Mouse (Mus musculus): ENCODE measurements at regions not wholly inside any gene's neighbourhood (a gene's known extent, or its start where the extent isn't known, plus 50 kb on each side); places are given as distances from the start of the nearest gene placed in this dataset.
A peak's percentile ranks its signal among the peaks of the same experiment; 100 is the strongest.
"Not testable (repeated sequence)": the region's sequence is repeated elsewhere in the genome, so short reads cannot be mapped to it uniquely, and the experiment has no call there.

GRCm38 (mm10) chr5:50195993-50196392, 137.2 kb upstream of the Adgra3 start:
- 54% methylated on average over 3 of the region's 3 CpGs for WGBS
- no peak overlapping the region for H3K4me3 ChIP-seq
- peak overlapping the region; percentile 60 for H3K27ac ChIP-seq
- peaks cover 5% of the 10 kb centered on the region; the same call in 1 of the 2 replicates for H3K4me1 ChIP-seq
- no peak overlapping the region for H3K4me2 ChIP-seq (replicated peaks)
- peak; percentile 52; the same call in 1 of the 2 replicates for ATAC-seq (ENCODE audit: insufficient number of reproducible peaks, insufficient read depth, low FRiP score, low TSS enrichment)
- no peak overlapping the region for H3K9ac ChIP-seq
- no peaks in the 10 kb centered on the region for H3K36me3 ChIP-seq
- H3K27me3 ChIP-seq: no peaks in the 10 kb centered on the region
- no peaks in the 10 kb centered on the region for H3K9me3 ChIP-seq

- H3K27me3 ChIP-seq: no peaks in the 10 kb centered on the region
- no peak for ATAC-seq (ENCODE audit: insufficient number of reproducible peaks, insufficient read depth, low FRiP score, low TSS enrichment)
- no peak overlapping the region for H3K9ac ChIP-seq
- no peaks in the 10 kb centered on the region for H3K4me1 ChIP-seq
- H3K4me2 ChIP-seq (replicated peaks): no peak overlapping the region
- H3K4me3 ChIP-seq: no peak overlapping the region
- no peak overlapping the region for H3K27ac ChIP-seq
- H3K9me3 ChIP-seq: 0 out of 2 replicates have a peak, but pooled peaks cover 3% of the 10 kb centered on the region
- no peaks in the 10 kb centered on the region for H3K36me3 ChIP-seq
Measured at GRCm38 (mm10) chr5:50189394-50189793, 130.6 kb upstream of the Adgra3 start.

GRCm38 (mm10) chr5:50182721-50183120, 123.9 kb upstream of the Adgra3 start:
- WGBS: 85% methylated on average over 6 of the region's 6 CpGs

GRCm38 (mm10) chr5:50156557-50156956, 97.8 kb upstream of the Adgra3 start:
- H3K36me3 ChIP-seq: no peaks in the 10 kb centered on the region
- H3K4me2 ChIP-seq (replicated peaks): no peak overlapping the region
- H3K4me3 ChIP-seq: no peak overlapping the region
- H3K27ac ChIP-seq: no peak overlapping the region
- no peak for ATAC-seq (ENCODE audit: insufficient number of reproducible peaks, insufficient read depth, low FRiP score, low TSS enrichment)
- H3K4me1 ChIP-seq: no peaks in the 10 kb centered on the region
- H3K27me3 ChIP-seq: no peaks in the 10 kb centered on the region
- no peak overlapping the region for H3K9ac ChIP-seq
- WGBS: 59% methylated on average over 1 of the region's 1 CpGs
- no peaks in the 10 kb centered on the region for H3K9me3 ChIP-seq

More at GRCm38 (mm10) chr5:50182721-50183120, 123.9 kb upstream of the Adgra3 start:
- H3K4me2 ChIP-seq (replicated peaks): no peak overlapping the region
- H3K36me3 ChIP-seq: no peaks in the 10 kb centered on the region
- no peaks in the 10 kb centered on the region for H3K27me3 ChIP-seq
- H3K9ac ChIP-seq: no peak overlapping the region
- H3K27ac ChIP-seq: no peak overlapping the region
- 0 out of 2 replicates have a peak, but pooled peaks cover 2% of the 10 kb centered on the region for H3K4me1 ChIP-seq
- H3K9me3 ChIP-seq: 0 out of 2 replicates have a peak, but pooled peaks cover 3% of the 10 kb centered on the region
- H3K4me3 ChIP-seq: no peak overlapping the region
- no peak for ATAC-seq (ENCODE audit: insufficient number of reproducible peaks, insufficient read depth, low FRiP score, low TSS enrichment)

GRCm38 (mm10) chr5:50155170-50155860, 96.5 kb upstream of the Adgra3 start:
- H3K4me3 ChIP-seq; H3K4me1 ChIP-seq; H3K36me3 ChIP-seq; H3K27me3 ChIP-seq; H3K9me3 ChIP-seq; H3K9ac ChIP-seq; ATAC-seq (ENCODE audit: insufficient number of reproducible peaks, insufficient read depth, low FRiP score, low TSS enrichment); H3K27ac ChIP-seq; H3K4me2 ChIP-seq (replicated peaks): not testable (repeated sequence)
- WGBS: 89% methylated on average over 2 of the region's 2 CpGs

- Histone ChIP-seq H3K4me3 (no peak overlapping the region), H3K9me3 (no peaks in the 10 kb centered on the region), H3K4me2 (replicated peaks) (no peak overlapping the region), H3K9ac (no peak overlapping the region), H3K27ac (no peak overlapping the region), H3K4me1 (no peaks in the 10 kb centered on the region), H3K27me3 (no peaks in the 10 kb centered on the region), H3K36me3 (no peaks in the 10 kb centered on the region)
- 67% methylated on average over 3 of the region's 3 CpGs for WGBS
- ATAC-seq (ENCODE audit: insufficient number of reproducible peaks, insufficient read depth, low FRiP score, low TSS enrichment): no peak
Measured at GRCm38 (mm10) chr5:50146926-50147325, 88.1 kb upstream of the Adgra3 start.

GRCm38 (mm10) chr5:50145458-50146083, 86.8 kb upstream of the Adgra3 start:
- 72% methylated on average over 2 of the region's 2 CpGs for WGBS

GRCm38 (mm10) chr5:50130202-50130601, 71.4 kb upstream of the Adgra3 start:
- ATAC-seq (ENCODE audit: insufficient number of reproducible peaks, insufficient read depth, low FRiP score, low TSS enrichment): no peak
- Histone ChIP-seq H3K9ac (no peak overlapping the region), H3K4me1 (no peaks in the 10 kb centered on the region), H3K4me2 (replicated peaks) (no peak overlapping the region), H3K4me3 (no peak overlapping the region), H3K9me3 (no peaks in the 10 kb centered on the region), H3K27me3 (no peaks in the 10 kb centered on the region), H3K36me3 (no peaks in the 10 kb centered on the region), H3K27ac (no peak overlapping the region)
- WGBS: 68% methylated on average over 2 of the region's 2 CpGs

More at GRCm38 (mm10) chr5:50145458-50146083, 86.8 kb upstream of the Adgra3 start:
- Histone ChIP-seq H3K9ac (no peak overlapping the region), H3K4me3 (no peak overlapping the region), H3K4me1 (no peaks in the 10 kb centered on the region), H3K36me3 (no peaks in the 10 kb centered on the region), H3K9me3 (no peaks in the 10 kb centered on the region), H3K4me2 (replicated peaks) (no peak overlapping the region), H3K27me3 (no peaks in the 10 kb centered on the region), H3K27ac (no peak overlapping the region)
- no peak for ATAC-seq (ENCODE audit: insufficient number of reproducible peaks, insufficient read depth, low FRiP score, low TSS enrichment)

- Histone ChIP-seq H3K27ac (no peak overlapping the region), H3K9ac (no peak overlapping the region), H3K36me3 (no peaks in the 10 kb centered on the region), H3K4me1 (no peaks in the 10 kb centered on the region), H3K4me3 (no peak overlapping the region), H3K9me3 (no peaks in the 10 kb centered on the region), H3K27me3 (no peaks in the 10 kb centered on the region), H3K4me2 (replicated peaks) (no peak overlapping the region)
- WGBS: 68% methylated on average over 3 of the region's 3 CpGs
- no peak for ATAC-seq (ENCODE audit: insufficient number of reproducible peaks, insufficient read depth, low FRiP score, low TSS enrichment)
Measured at GRCm38 (mm10) chr5:50128972-50129371, 70.2 kb upstream of the Adgra3 start.

GRCm38 (mm10) chr5:50126594-50126993, 67.8 kb upstream of the Adgra3 start:
- H3K27ac ChIP-seq: no peak overlapping the region
- H3K36me3 ChIP-seq: no peaks in the 10 kb centered on the region
- no peak for ATAC-seq (ENCODE audit: insufficient number of reproducible peaks, insufficient read depth, low FRiP score, low TSS enrichment)
- H3K9ac ChIP-seq: no peak overlapping the region
- no peaks in the 10 kb centered on the region for H3K9me3 ChIP-seq
- no peaks in the 10 kb centered on the region; the same call in 1 of the 2 replicates for H3K4me1 ChIP-seq
- 76% methylated on average over 2 of the region's 2 CpGs for WGBS
- no peak overlapping the region for H3K4me3 ChIP-seq
- H3K4me2 ChIP-seq (replicated peaks): no peak overlapping the region
- no peaks in the 10 kb centered on the region for H3K27me3 ChIP-seq

GRCm38 (mm10) chr5:50126177-50126576, 67.4 kb upstream of the Adgra3 start:
- H3K27me3 ChIP-seq: no peaks in the 10 kb centered on the region
- no peak for ATAC-seq (ENCODE audit: insufficient number of reproducible peaks, insufficient read depth, low FRiP score, low TSS enrichment)
- no peak overlapping the region for H3K4me3 ChIP-seq
- no peaks in the 10 kb centered on the region; the same call in 1 of the 2 replicates for H3K4me1 ChIP-seq
- no peak overlapping the region for H3K4me2 ChIP-seq (replicated peaks)
- no peaks in the 10 kb centered on the region for H3K9me3 ChIP-seq
- no peaks in the 10 kb centered on the region for H3K36me3 ChIP-seq
- H3K27ac ChIP-seq: no peak overlapping the region
- H3K9ac ChIP-seq: no peak overlapping the region

GRCm38 (mm10) chr5:50125676-50126075, 66.9 kb upstream of the Adgra3 start:
- no peaks in the 10 kb centered on the region; the same call in 1 of the 2 replicates for H3K4me1 ChIP-seq
- no peak overlapping the region for H3K4me2 ChIP-seq (replicated peaks)
- no peaks in the 10 kb centered on the region for H3K9me3 ChIP-seq
- 80% methylated on average over 2 of the region's 2 CpGs for WGBS
- no peak overlapping the region for H3K9ac ChIP-seq
- no peaks in the 10 kb centered on the region for H3K36me3 ChIP-seq
- ATAC-seq (ENCODE audit: insufficient number of reproducible peaks, insufficient read depth, low FRiP score, low TSS enrichment): no peak
- no peak overlapping the region for H3K4me3 ChIP-seq
- no peaks in the 10 kb centered on the region for H3K27me3 ChIP-seq
- H3K27ac ChIP-seq: no peak overlapping the region

All from embryonic facial prominence, embryonic 12.5 days (tissue).